Mouse (Mus musculus) cerebellum, adult 11-12 months (tissue): ENCODE measurements around the gene Ddx46.
"Not testable (repeated sequence)": the region's sequence is repeated elsewhere in the genome, so short reads cannot be mapped to it uniquely, and the experiment has no call there.

Source experiments
- DNase-seq: peaks from one replicate; pipeline ENCODE4 v3.0.0; 2022

Gene Ddx46

DNA sequence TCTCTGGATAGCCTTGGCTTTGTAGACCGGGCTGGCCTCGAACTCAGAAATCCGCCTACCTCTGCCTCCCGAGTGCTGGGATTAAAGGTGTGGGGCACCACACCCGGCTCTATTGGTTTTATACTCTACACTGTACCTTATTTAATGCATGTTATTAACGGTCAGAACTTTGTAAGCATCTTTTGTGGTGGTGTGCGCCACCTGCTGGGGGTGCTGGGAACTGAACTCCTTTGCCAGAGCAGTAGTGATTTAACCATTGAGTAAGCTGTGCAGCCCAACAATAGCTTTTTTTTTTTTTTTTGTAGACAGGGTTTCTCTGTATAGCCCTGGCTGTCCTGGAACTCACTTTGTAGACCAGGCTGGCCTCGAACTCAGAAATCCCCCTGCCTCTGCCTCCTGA is 5.7 kb downstream of the Ddx46 start:
- peak; percentile 40 for DNase-seq

DNA sequence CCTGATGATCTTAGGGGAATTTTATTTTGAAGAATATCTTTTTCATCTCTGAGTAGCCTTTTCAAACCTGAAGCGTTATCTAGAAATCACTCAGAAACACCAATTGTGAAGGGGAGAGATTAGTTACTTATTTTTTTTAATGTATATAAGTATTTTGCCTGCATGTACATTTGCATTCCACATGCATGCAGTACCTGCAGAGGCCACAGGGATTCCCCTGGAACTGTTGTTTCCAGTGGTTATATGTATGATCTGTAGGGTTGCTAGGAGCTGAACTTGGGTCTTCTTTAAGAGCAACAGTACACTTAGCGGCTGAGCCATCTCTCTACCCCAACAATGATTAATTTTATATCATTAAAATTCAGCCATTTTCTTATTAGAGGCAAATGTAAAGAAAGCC is 9.7 kb downstream of the Ddx46 start:
- no peak for DNase-seq

DNA sequence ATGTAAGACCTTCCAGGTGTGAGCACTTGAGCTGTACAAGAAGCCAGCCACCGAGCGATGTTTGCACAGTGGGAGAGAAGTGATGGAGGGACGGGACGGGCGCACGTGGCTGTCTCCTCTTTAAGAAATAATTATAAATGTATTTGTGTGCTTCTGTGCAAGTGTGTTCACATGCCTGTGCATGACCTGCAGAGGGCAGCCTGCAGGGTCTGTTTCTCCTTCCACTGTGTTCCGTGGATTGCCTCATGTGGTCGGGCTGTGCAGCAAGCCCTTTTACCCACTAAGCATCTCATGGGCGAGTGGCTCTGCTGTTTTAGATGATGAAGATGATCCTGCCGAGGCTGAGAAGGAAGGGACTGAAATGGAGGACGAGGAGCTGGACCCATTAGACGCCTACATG is 15.3 kb downstream of the Ddx46 start:
- no peak for DNase-seq

DNA sequence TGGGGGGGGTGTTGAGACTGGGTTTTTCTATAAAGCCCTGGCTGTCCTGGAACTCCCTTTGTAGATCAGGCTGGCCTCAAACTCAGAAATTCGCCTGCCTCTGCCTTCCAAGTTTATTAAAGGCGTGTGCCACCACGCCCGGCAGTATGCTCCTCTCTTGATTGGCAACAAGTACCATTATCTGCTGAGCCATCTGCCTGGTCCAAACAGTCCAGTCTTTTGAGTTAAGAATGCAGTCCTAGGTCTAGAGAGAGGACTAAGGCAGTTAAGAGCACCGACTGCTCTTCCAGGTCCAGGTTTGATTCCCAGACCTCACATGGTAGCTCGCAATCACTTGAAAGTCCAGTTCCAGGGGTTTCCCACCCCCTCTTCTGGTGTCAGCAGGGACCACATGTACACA is 16.2 kb downstream of the Ddx46 start:
- no peak for DNase-seq

DNA sequence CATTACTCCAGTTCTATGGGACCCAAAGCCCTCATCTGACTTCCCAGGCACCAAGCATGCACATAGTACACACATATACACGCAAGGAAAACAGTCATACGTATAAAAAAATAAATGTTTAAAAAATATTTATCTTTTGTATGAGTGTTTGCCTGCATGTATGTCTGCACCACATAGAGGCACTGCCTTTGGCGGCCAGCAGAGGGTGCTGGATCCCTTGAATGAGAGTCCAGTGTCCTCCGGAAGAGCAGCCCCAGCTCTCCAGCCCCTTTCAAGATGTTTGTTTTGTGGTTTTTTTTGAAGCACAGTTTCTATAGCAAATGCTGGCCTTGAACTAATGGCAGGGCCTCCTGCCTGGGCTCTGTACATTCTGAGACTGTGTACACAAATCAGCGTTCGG is 33.7 kb downstream of the Ddx46 start:
- DNase-seq: no peak

DNA sequence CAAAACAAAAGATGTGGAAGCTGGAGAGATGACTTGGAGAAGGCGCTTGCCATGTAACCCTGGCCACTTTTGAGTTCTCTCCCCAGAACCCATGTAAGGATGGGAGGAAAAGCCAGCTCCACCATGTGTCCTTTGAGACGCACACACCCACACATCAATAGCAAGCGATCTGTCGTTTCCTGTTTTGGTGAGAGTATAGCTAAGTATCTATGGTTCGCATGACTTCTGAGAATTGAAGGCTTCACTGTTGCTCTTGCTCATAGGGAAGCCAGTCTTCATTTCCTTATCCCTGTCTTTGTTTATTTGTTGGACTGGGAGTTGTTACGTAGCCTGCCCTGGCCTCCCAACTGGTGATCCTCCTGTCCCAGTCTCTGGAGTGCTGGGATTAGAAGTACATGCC is 37.9 kb downstream of the Ddx46 start:
- DNase-seq: no peak

DNA sequence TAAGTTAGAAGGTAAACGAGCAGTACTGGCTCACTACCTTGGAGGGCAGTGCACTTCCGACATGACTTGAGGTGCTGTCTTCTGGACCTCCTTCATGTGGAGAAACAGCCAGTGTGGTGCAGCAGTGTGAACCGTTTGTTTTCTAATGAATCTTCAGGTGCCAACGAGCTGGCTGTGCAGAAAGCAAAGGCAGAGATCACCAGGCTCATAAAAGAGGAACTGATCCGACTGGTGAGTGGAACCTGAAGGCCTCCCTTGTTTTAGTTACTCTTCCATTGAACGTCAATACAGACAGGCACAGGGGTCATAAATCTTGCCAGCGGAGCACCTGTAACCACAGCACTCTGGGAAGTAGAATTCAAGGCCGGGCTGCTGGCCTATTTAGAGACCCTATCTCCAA is 42.5 kb downstream of the Ddx46 start:
- DNase-seq: no peak

DNA sequence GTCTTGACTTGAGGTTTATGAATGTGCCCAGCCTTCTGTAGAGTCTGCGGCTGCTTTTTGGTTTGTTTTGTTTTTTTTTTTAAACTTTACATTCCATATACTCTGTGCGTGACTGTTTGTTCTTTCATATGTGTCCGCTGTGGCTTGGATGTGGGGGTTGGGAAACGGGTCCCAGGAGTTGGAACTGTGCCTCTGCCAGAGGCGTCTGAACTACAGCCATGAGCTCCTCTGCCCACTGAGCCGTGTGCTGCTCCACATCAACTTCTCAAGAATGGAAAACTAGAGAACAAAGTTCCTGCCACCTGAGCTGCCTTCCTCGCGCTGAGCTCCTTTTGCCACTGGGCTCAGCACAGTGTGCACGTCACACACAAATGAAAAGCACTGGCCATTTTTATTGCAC is 47.4 kb downstream of the Ddx46 start:
- DNase-seq: no peak

DNA sequence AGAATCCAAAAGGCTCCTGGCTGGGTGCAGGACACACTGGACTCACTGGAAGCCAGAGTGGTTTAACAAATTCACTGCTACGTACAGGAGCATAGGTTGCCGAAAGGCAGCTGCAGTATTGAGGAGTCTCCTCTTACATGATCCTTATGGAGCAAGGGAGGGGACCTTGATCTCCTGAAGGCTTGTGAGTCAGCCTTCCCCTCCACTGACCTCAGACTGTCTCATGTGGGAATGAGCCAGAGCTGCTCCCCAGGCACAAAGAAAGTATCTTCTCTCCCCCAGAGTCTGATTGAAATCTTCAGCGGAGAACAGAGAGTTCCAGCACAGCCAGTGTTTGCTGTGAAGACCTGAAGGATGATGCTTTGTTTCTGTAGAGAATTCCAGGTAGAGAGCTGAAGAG is 48.8 kb downstream of the Ddx46 start:
- DNase-seq: no peak

DNA sequence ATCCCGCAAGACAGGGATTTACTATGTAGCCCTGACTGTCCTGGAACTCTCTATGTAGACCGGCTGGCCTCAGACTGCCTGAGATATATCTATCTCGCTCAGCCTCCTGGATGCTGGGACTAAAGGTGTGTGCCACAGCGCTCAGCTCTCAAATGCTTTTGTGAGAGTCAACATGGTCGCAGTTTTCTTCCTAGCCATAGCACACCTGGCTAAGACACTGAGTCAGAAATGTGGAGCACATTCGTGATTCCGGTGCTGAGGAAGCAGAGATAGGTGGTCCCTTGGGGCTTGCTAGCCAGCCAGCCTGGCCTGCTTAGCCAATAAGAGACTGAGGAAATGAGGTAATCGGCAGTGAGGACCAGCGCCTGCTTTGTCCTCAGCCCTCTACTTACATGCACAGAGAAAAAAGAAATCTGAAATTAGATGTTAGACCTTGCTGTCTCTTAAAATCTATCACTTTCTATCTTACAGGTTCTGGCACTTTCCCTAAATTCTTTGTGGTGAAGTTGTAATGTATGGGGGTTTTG is 51.3 kb downstream of the Ddx46 start:
- DNase-seq: no peak

DNA sequence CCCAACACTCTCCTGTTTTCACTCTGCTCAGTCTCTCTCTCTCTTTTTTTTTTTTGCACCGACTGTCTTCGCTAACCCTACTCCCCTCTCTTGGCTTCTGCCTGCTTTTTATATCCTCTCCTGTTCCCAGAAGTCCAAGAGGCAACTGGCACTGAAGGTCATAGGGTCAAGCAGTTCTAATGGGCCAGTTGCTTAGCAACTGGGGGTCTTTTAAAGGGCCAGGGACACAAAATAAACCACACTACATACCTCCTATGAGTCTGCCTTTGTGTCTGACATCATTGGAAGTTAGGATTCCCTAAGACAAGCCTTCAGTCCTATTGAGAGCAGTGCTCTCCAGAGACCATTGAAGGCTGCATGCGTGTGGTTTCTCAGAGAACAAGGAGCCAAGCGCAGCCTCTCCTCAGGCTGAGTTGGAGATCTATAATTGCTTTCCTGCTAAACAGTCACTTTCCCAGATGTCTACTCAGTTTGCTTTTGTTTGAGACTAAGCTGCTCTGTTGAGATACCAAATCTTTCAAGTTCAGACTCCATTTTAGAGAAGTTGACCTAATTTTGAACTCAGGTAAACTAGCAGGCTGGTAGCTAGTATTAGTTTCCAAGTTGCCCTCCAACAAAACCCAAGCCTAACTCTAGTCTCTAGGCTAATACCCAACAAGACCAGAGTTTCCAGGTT is 53.2 kb downstream of the Ddx46 start:
- DNase-seq: no peak

DNA sequence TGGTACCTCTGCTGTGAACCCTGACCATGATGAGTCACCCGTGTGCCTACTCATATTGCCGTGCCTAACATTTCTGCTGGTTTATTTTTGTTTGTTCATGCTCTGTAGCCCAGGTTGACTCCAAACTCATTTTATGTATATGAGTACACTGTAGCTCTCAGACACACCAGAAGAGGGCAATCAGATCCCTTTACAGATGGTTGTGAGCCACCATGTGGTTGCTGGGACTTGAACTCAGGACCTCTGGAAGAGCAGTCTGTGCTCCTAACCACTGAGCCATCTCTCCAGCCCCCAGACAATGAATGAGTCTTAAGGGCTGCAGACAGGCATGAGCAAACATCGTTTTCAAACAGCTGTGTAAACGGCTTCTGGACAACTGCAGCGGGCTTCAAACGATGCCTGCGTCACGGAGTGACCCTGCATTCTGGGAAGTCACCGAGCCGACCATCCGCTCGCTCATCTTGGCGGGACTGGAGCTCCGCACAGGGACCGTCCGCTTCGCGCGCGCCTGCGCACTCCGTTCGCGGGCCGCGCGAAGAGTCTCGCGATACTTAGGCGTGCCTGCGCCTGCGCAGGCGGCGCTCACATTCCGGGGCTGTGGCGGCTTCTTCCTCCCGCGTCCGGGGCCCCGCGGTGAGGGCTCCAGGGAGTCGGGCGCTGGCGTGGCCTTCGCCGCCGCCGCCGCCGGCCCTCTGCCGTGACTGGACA is 57.9 kb downstream of the Ddx46 start, which contains the start of gene B230219D22Rik:
Gene B230219D22Rik (plus strand): TSS at position 590 of the 708 bp plus-strand sequence.
- peak; percentile 93 for DNase-seq

DNA sequence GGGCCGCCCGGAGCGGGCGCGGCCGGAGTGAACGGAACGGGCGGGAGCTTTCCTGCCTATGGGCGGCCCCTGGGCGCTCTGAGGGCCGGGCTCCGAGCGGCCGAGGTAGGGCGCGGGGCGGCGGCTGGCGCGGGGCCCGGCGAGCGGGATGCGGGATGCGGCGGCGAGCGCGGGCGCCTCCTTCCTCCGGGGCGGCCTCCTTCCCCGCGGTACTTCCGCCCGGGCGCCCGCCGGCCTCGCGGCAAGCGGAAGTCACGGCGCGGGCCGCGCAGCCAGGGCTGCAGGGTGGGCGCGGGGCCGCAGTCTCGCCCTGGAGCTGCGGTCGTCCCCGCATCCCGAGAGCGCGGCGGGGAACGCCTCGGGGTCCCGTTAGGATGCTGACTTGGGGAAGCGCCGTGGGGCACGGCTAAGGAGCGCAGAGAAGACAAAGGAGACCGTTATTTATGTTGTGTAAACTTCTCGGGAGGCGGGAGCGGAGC is 58.5 kb downstream of the Ddx46 start:
- no peak for DNase-seq

DNA sequence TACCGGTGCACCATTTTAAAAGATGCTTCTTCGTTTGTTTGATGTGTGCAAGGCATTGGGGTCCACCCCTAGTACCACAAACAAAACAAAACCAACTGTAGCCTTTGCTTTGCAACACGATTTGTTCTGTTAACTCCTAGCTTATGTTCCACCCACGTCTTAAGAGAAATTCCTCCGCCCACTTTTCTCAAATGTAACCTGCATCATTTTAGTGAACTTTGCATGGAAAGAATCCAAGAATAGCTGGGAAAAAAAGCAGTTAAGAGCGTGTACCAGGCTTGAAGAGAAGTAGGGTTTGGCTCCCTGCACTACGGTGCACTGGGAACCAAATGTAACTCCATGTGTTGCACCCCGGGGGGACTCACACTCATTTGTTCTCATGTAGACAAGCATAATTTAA is 59.3 kb downstream of the Ddx46 start:
- DNase-seq: no peak

DNA sequence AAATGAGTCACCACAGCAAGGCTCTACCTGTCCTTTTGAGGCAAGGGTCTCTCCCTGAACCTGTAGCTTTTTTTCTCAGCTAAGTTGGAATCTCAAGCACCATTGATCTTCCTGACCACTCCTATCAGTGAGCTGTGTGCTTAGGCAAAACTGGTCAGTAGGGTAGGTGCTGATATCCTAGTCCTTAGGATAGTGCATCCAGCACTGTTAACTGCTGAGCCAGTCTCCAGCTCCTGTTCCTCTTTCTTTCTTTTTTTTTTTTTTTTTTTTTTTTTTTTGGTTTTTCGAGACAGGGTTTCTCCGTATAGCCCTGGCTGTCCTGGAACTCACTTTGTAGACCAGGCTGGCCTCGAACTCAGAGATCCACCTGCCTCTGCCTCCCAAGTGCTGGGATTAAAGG is 61.2 kb downstream of the Ddx46 start:
- not testable (repeated sequence) for DNase-seq

DNA sequence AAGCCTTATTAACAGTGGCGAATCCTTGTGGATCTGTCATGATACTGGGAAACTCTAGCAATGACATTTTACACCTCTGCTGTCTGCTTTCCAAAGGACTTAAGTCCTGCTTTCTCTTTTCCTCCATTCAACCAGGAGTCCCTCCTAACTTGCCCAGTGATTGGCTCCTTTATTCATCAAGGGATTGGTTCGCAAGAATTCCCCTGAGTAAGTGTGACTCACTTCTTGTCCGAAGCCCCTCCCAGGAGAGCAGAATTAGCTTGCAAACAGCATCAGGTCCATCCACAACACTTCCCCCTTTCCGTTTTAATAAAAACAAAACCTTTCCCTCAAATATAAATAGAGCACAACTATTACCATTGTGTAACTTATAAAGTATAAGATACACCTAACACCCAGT is 69.5 kb downstream of the Ddx46 start:
- no peak for DNase-seq

DNA sequence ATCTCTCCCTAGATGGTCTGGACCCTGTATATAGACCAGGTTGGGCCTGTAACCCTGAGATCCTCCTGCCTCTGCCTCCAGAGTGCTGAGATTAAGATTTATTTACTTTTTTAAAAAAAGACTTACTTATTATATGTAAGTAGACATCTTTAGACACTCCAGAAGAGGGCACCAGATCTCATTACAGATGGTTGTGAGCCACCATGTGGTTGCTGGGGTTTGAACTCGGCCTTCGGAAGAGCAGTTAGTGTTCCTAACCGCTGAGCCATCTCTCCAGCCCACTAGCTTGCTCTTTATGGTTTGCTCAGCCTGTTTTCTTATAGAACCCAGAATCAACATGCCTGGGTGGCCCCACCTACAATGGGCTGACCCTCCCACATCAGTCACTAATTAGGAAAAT is 78.0 kb downstream of the Ddx46 start:
- DNase-seq: no peak

DNA sequence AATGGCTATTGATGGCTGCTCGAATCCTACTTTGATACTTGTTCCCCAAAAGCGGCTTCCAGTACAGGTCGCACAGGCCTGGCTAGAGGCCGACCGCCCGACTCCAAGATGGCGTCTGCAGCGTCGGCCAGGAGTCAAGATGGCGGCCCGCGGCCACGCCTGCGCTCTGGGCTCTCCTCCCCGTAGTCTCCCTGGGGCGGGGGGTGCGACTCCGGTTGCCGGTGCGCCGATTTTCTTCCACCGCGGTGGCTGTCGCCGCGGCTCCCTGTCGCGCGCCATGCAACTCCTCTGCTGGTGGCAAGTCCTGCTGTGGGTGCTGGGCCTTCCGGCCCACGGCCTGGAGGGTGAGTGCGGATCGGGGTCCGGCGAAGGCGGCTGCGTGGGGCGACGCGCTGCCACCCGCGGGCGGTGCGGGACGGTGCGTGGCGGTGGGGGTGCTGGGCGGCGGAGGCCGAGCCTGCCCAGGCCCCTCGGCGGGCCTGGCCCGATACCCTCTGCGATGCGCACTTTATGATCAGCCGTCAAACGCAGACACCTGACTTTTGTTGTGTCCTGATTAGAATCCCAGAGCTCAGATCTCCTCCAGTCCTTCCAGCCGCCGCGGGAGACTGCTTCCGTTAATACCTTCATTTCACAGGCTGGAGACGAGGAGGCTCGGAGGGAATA is 79.8 kb downstream of the Ddx46 start, which contains the start of gene Txndc15:
Gene Txndc15 (plus strand): TSS at position 150 of the 666 bp plus-strand sequence.
- DNase-seq: peak; percentile 87

DNA sequence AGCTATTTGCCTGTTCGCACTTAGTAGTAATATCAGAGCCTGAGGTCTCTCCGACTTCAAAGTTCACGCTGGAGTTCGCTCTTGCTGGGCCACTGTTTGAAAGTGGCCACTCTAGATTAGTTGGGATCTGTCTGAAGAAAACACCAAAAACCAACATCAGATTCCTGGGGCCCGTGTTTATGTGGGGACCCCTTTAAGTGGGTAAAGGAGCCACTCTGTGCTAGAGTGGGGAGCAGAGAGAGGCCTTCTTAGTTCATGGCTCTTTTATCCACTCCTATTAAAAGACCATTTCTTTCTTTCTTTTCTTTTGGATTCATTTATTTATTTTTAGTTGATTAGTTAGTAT is 80.3 kb downstream of the Ddx46 start:
- no peak for DNase-seq

DNA sequence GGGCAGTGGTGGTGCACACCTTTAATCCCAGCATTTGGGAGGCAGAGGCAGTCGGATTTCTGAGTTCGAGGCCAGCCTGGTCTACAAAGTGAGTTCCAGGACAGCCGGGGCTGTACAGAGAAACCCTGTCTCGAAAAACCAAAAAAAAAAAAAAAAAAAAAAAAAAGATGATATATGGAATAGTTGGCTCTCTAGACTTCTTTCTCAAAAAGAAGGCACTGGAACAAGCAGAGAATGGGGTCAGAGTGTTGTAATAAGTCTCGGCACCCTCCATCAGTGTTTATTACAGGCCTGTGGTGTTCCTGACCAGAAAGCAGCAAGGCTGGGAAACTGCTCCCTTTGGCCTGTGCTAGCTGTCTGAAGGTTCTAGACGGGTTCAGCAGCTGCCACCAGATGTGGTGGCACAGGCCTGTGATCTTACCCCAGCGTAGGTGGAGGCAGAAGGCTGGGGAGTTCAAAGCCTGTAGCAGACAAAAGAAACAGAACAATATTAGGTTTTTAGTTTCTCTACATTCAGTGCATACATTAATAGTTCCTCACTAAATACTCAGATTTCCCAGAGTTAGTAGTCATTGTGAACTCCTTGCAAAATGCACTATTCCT is 81.2 kb downstream of the Ddx46 start:
- DNase-seq: no peak

DNA sequence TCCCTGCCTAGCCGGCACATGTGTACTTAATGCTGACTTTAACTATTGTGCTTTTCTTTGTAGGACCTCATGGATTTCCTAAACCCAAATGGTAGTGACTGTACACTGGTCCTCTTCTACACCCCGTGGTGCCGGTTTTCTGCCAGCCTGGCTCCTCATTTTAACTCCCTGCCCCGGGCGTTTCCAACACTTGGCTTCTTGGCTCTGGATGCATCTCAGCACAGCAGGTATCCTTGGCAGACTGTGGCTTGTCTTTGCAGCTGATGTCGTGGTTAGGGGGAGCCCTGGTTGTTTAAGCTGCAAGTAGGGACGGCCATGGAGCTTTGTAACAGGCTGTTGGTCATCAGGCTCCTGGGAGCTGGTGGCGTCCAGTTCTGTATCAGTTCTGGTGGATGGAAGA is 86.7 kb downstream of the Ddx46 start:
- DNase-seq: peak; percentile 70

DNA sequence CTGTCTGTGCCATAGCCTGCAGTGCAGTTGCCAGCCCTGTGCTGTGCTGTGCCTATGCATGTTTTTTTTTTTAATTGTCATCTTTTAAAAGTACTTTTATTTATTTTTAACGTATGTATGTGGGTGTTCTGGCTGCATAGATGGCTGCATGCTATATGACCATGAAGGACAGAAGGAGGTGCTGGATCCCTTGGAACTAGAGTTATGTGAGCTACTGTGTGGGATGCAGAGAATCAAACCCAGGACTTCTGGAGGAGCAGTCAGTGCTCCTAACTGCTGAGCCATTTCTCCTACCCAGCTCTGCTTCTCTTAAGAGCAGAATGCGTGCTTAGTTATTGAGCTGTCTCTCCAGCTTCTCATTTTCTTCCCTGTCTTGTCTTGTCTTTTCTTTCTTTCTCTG is 87.2 kb downstream of the Ddx46 start:
- DNase-seq: no peak

DNA sequence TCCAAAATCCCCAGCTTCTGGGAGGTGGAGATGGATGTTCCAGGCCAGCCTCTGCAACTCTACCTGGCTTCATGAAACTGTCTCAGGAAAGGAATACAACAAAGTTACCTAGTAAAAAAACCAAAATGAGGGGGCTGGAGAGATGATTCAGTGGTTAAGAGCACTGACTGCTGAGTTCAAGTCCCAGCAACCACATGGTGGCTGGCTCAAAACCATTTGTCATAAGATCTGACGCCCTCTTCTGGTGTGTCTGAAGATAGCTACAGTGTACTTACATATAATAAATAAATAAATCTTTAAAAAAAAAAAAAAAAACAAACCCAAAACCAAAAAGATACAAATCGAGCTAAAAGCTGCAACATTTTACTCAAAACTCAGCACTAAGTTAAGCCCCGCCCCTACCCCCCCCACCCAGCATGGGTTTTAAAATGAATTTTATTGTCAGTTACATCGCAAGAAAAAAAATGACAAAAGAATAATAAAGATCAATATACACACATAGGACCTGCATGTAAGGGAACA is 91.8 kb downstream of the Ddx46 start:
- DNase-seq: peak; percentile 33
